Mouse (Mus musculus): ENCODE data around the gene Foxk2.

DNA sequence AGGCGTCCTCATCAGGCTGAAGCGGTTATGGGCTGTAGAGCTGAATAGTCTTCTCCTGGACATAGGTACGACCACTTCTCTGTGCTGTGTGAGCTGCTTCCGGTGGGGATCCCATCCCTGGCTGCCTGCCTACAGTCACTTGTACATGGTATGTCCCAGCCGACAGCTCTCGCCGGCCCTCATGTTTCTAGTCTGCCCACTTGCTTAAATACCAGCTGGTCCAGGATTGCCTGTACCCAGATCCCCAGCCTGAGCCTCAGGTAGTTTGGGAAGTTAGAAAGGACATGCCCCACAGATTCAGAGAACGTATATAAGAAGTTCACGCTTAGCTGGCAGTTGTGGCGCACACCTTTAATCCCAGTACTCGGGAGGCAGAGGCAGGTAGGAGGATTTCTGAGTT lies 40.0 kb upstream of the Foxk2 start:
- TF ChIP-seq CTCF (IDR thresholded peaks at IDR 0.05; ENCODE audit: low read depth) (no peak), EP300 (IDR thresholded peaks at IDR 0.05; ENCODE audit: low read depth) (no peak)
